Mouse (Mus musculus) midbrain, embryonic 16.5 days (tissue): ENCODE measurements around the gene Ablim1. TPM values are rescaled to one million over a fixed set of nuclear protein-coding genes. Genes with fewer than 3 reads are reported as not detected.

ENCODE experiments used
- ATAC-seq: fragments of 200-750 bp; cut with Nextera tagmentation; 2 replicates; pipeline ENCODE4 v1.8.0; 2017; ENCODE audit warnings: moderate TSS enrichment
- H3K27ac ChIP-seq: fragments of 300-500 bp; sonication (generic); 2 replicates; pipeline ENCODE4 v1.5.1; 2014; ENCODE audit warnings: mild to moderate bottlenecking, low read length, mixed read lengths
- H3K27me3 ChIP-seq: fragments of 300-500 bp; sonication (generic); 2 replicates; pipeline ENCODE4 v1.6.1; 2014; ENCODE audit warnings: low read depth, low read length, mixed read lengths; ENCODE audit not compliant: control insufficient read depth, insufficient read depth
- H3K36me3 ChIP-seq: fragments of 300-500 bp; sonication (generic); 2 replicates; pipeline ENCODE4 v1.6.1; 2014; ENCODE audit warnings: mild to moderate bottlenecking, low read length, moderate library complexity, mixed read lengths; ENCODE audit not compliant: control insufficient read depth, insufficient read depth
- H3K4me1 ChIP-seq: fragments of 300-500 bp; sonication (generic); 2 replicates; pipeline ENCODE4 v1.6.1; 2014; ENCODE audit warnings: mild to moderate bottlenecking, low read length, mixed read lengths; ENCODE audit not compliant: control insufficient read depth, insufficient read depth
- H3K4me2 ChIP-seq: fragments of 300-500 bp; sonication (generic); 2 replicates; pipeline ENCODE4 v1.6.1; 2014; ENCODE audit warnings: mild to moderate bottlenecking, low read length, mixed read lengths
- H3K4me3 ChIP-seq: fragments of 300-500 bp; sonication (generic); 2 replicates; pipeline ENCODE4 v1.5.1; 2014; ENCODE audit warnings: low read depth, mild to moderate bottlenecking, low read length, moderate library complexity, mixed read lengths
- H3K9ac ChIP-seq: fragments of 300-500 bp; sonication (generic); 2 replicates; pipeline ENCODE4 v1.6.1; 2014; ENCODE audit warnings: low read depth, low read length, mixed read lengths
- H3K9me3 ChIP-seq: fragments of 300-500 bp; sonication (generic); replicated peaks from 2 replicates; pipeline ENCODE4 v1.6.1; 2014; ENCODE audit warnings: mild to moderate bottlenecking, low read length, mixed read lengths; ENCODE audit not compliant: control insufficient read depth, poor library complexity, severe bottlenecking
- WGBS: fragments of 180-500 bp; shearing (Covaris S2); extraction: QIAGEN DNeasy Blood & Tissue Kit; methylation state at CpG from one replicate; pipeline ENCODE4 v1.1.7; 2014; 5-methylcytosine and 5-hydroxymethylcytosine counted together
- polyA plus RNA-seq: library from polyadenylated mRNA; unstranded; fragments of >200 nt; fragmentation: Nextera tagmentation; extraction: Ambion mirVana; gene quantifications from 2 replicates; pipeline ENCODE4 v1.2.1, GENCODE M21; 2015

The Ablim1 gene
- polyA plus RNA-seq, 1 experiment from 2014 or later, result 66.2 TPM

GRCm38 (mm10) chr19:57049592-57050090, 265.1 kb downstream of the Ablim1 start:
- peak overlapping the region; percentile 31 for H3K27ac ChIP-seq
- peaks cover 5% of the 10 kb centered on the region; the same call in 1 of the 2 replicates for H3K4me1 ChIP-seq
- H3K4me3 ChIP-seq, result no peak overlapping the region
- no peak overlapping the region for H3K9ac ChIP-seq
- 31% methylated on average over 16 of the region's 16 CpGs for WGBS
- H3K9me3 ChIP-seq, result no peaks in the 10 kb centered on the region
- ATAC-seq, result no peak
- H3K4me2 ChIP-seq, result no peak overlapping the region; the same call in 1 of the 2 replicates
- H3K36me3 ChIP-seq, result peaks cover 2% of the 10 kb centered on the region; the same call in 1 of the 2 replicates
- no peaks in the 10 kb centered on the region for H3K27me3 ChIP-seq

GRCm38 (mm10) chr19:57047671-57048320, 266.9 kb downstream of the Ablim1 start:
- 82% methylated on average over 9 of the region's 9 CpGs for WGBS
- Histone ChIP-seq H3K9ac (no peak overlapping the region), H3K27ac (no peak overlapping the region), H3K4me1 (peaks cover 5% of the 10 kb centered on the region; the same call in 1 of the 2 replicates), H3K36me3 (peaks cover 13% of the 10 kb centered on the region), H3K27me3 (no peaks in the 10 kb centered on the region), H3K4me3 (no peak overlapping the region), H3K9me3 (no peaks in the 10 kb centered on the region), H3K4me2 (no peak overlapping the region)
- ATAC-seq, result no peak

- no peak overlapping the region for H3K9ac ChIP-seq
- no peak for ATAC-seq
- H3K9me3 ChIP-seq, result no peaks in the 10 kb centered on the region
- H3K4me2 ChIP-seq, result no peak overlapping the region
- peaks cover 2% of the 10 kb centered on the region; the same call in 1 of the 2 replicates for H3K4me1 ChIP-seq
- no peak overlapping the region for H3K4me3 ChIP-seq
- WGBS, result 69% methylated on average over 6 of the region's 6 CpGs
- no peak overlapping the region for H3K27ac ChIP-seq
- H3K27me3 ChIP-seq, result no peaks in the 10 kb centered on the region
- H3K36me3 ChIP-seq, result peaks cover 27% of the 10 kb centered on the region
Measured at GRCm38 (mm10) chr19:57039258-57039657, 275.5 kb downstream of the Ablim1 start.

GRCm38 (mm10) chr19:57036860-57037259, 277.9 kb downstream of the Ablim1 start:
- WGBS, result 82% methylated on average over 15 of the region's 15 CpGs

GRCm38 (mm10) chr19:57031582-57031981, 283.1 kb downstream of the Ablim1 start:
- Histone ChIP-seq H3K27me3 (no peaks in the 10 kb centered on the region), H3K4me1 (peaks cover 2% of the 10 kb centered on the region; the same call in 1 of the 2 replicates), H3K9me3 (0 out of 2 replicates have a peak, but pooled peaks cover 4% of the 10 kb centered on the region), H3K36me3 (no peaks in the 10 kb centered on the region), H3K27ac (no peak overlapping the region; the same call in 1 of the 2 replicates), H3K4me2 (no peak overlapping the region), H3K4me3 (no peak overlapping the region), H3K9ac (no peak overlapping the region)
- WGBS, result 77% methylated on average over 4 of the region's 4 CpGs
- ATAC-seq, result no peak

More at GRCm38 (mm10) chr19:57036860-57037259, 277.9 kb downstream of the Ablim1 start:
- Histone ChIP-seq H3K27me3 (no peaks in the 10 kb centered on the region), H3K27ac (no peak overlapping the region), H3K9me3 (no peaks in the 10 kb centered on the region), H3K4me3 (no peak overlapping the region), H3K4me1 (peaks cover 2% of the 10 kb centered on the region; the same call in 1 of the 2 replicates), H3K4me2 (no peak overlapping the region), H3K36me3 (peaks cover 15% of the 10 kb centered on the region), H3K9ac (no peak overlapping the region)
- ATAC-seq, result no peak

GRCm38 (mm10) chr19:57029461-57029860, 285.3 kb downstream of the Ablim1 start:
- 95% methylated on average over 6 of the region's 6 CpGs for WGBS
- no peak overlapping the region; the same call in 1 of the 2 replicates for H3K27ac ChIP-seq
- no peak for ATAC-seq

GRCm38 (mm10) chr19:57028327-57029179, 286.2 kb downstream of the Ablim1 start:
- no peak overlapping the region for H3K4me3 ChIP-seq
- H3K4me2 ChIP-seq, result no peak overlapping the region
- no peak overlapping the region for H3K27ac ChIP-seq
- no peak for ATAC-seq
- no peaks in the 10 kb centered on the region for H3K27me3 ChIP-seq
- no peaks in the 10 kb centered on the region for H3K36me3 ChIP-seq
- no peak overlapping the region for H3K9ac ChIP-seq
- WGBS, result 27% methylated on average over 8 of the region's 8 CpGs
- H3K4me1 ChIP-seq, result no peaks in the 10 kb centered on the region
- H3K9me3 ChIP-seq, result 0 out of 2 replicates have a peak, but pooled peaks cover 6% of the 10 kb centered on the region

More at GRCm38 (mm10) chr19:57029461-57029860, 285.3 kb downstream of the Ablim1 start:
- H3K36me3 ChIP-seq, result no peaks in the 10 kb centered on the region
- H3K27me3 ChIP-seq, result no peaks in the 10 kb centered on the region
- no peak overlapping the region for H3K4me3 ChIP-seq
- H3K4me2 ChIP-seq, result no peak overlapping the region
- H3K9ac ChIP-seq, result no peak overlapping the region
- H3K9me3 ChIP-seq, result 0 out of 2 replicates have a peak, but pooled peaks cover 6% of the 10 kb centered on the region
- peaks cover 2% of the 10 kb centered on the region; the same call in 1 of the 2 replicates for H3K4me1 ChIP-seq

- no peak for ATAC-seq
- H3K4me2 ChIP-seq, result no peak overlapping the region
- H3K9ac ChIP-seq, result no peak overlapping the region
- no peaks in the 10 kb centered on the region for H3K36me3 ChIP-seq
- no peaks in the 10 kb centered on the region for H3K4me1 ChIP-seq
- WGBS, result 73% methylated on average over 4 of the region's 4 CpGs
- H3K27ac ChIP-seq, result no peak overlapping the region
- no peaks in the 10 kb centered on the region for H3K27me3 ChIP-seq
- no peak overlapping the region for H3K4me3 ChIP-seq
- H3K9me3 ChIP-seq, result 0 out of 2 replicates have a peak, but pooled peaks cover 6% of the 10 kb centered on the region
Measured at GRCm38 (mm10) chr19:57026501-57026900, 288.2 kb downstream of the Ablim1 start.
